Mouse (Mus musculus) T-cell, adult 2 months (primary cell): ENCODE results near the gene Yipf3.

Experiments used
- DNase-seq: peaks from one replicate; pipeline ENCODE4 v3.0.0; 2022; ENCODE audit warnings: low spot score

Gene Yipf3

DNA sequence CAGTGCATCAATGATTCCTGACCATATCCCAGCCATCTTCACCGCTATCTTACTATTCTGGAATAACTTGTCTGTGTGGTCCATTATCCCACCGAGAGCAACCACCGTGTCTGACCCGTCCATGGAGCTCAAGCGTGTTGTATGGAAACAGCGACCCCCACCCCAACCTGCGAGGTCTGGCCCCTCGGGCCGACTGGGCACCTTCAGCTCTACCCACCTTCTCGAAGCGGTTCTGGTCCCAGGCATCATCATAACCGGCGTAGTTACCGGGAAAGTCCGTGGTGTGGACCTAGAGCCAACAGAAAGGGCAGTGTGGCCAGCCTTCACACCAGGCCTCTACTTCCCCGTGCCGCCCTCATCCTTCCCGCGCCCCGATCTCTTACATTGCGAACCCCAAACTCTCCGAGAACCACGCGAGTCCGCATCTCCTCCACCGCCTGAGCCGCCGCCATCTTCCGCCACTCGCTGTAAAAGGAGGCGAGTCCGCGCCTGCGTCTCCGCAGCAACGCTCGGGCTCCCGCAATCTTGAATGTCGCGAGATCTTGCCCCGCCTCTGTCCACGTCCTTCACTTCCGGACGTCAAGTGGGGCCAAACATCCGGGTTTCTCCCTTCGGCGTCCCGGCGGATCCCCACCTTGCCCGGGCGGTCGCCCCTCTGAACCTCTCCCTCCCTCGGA lies at the start of gene Yipf3, which contains the start of gene Polr1c:
Yipf3 (plus strand) TSS at position 569 of the 677 bp plus-strand sequence.
Polr1c (minus strand) TSS at position 543 of the 677 bp plus-strand sequence.
- DNase-seq, result peak; percentile 94

DNA sequence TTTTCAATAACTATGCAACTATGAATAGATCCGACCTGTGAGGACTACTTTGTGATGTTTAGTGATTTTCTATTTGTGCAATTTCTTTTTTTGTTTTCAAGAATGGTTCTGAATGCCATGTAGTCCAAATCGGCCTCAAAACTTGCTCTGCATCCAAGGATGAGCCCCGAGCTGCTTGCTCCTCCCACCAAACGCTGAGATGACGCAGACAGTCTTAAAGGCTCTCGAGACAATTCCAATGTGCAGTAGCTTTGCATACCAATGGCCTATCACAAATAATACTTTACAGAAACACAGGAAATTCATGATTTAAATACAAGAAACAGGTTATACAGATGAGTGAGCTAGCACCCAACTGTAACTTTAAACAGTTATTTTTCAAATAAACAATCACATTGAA lies 46.7 kb upstream of the Yipf3 start:
- no peak for DNase-seq

DNA sequence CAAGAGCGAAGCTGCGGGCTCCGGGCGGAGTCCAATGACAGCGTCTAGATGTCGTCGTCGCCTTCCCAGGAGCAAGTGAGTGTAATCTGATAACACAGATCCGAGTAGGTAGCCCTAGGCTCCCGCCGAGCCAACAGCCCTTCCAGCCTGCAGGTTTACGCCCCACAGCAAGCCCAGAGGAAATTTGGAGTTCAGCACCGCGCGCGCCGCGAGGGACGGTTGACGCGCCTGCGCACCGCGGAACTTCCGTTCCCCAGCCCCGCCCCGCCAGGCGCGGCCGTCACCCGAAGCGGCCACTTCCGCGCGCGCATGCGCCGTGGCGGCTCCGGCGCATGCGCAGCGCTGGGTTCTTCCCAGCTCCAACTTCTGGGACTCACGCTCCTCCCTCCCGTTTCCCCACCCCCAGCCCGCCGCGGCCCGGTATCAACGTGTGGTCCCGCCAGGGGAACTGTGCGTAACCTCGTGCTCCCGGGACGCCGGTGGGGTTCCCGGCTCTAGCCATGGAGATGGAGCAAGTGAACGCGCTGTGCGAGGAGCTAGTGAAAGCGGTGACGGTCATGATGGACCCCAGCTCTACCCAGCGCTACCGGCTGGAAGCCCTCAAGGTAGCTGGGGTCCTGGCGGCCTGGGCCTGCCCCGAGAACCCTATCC lies 45.3 kb upstream of the Yipf3 start, which contains the start of the genes Polh and Xpo5:
Polh (minus strand) TSS at position 225 of the 651 bp plus-strand sequence.
Xpo5 (plus strand) TSS at position 362 of the 651 bp plus-strand sequence.
- DNase-seq, result peak; percentile 95

DNA sequence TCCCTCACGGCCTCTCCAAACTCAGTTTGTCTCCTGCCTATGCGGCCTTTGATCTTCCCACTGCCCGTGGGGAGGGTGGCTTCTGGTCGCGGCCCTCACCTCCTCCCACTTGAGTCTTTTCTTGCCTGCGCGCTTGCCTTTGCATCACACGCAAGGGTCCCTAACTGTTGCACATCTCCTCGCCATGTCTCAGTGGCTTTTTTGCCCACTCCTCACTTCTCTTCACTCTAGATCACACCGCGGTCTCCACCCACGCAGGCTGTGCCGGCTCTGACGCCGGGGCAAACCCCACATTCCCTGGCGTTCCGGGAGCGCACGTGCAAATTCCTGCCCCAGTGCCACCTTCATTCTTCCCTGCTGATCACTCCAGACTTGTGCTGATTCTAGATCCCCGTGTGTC lies 44.8 kb upstream of the Yipf3 start:
- no peak for DNase-seq

DNA sequence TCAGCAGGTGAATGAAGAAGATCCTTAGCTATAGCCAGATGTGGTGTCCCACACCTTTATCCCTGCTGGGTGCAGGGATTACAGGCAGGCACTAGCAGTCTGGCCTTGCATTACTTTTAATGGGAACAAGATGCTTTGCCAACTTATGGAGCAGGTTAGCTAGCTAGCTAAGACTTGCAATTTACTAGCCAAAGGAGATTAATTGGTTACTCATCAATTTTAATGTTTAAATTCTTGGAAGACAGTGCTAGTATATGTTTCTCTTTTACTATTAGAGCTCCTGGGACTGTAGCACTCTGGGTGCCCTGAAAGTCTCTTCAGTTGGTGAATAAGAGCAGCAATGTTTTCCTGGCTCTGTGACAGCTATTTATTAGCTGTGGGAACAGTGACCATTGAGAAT lies 41.2 kb upstream of the Yipf3 start:
- DNase-seq, result no peak

DNA sequence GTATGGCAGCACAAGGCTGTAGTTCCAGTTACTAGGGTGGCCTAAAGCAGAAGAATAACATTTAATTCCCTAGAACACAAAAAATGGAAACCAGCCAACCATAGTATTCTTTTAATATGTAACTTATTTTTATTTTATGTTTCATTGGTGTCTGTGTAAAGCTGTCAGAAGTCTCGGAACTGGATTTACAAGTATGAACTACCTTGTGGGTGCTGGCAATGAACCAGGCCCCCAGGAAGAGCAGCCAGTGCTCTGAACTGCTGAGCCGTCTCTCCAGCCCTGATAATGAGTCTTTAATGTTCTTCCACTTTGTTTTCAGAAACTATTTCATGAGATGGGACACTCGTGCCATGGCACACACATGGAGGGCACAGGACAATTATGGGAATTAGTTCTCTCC lies 37.3 kb upstream of the Yipf3 start:
- no peak for DNase-seq

DNA sequence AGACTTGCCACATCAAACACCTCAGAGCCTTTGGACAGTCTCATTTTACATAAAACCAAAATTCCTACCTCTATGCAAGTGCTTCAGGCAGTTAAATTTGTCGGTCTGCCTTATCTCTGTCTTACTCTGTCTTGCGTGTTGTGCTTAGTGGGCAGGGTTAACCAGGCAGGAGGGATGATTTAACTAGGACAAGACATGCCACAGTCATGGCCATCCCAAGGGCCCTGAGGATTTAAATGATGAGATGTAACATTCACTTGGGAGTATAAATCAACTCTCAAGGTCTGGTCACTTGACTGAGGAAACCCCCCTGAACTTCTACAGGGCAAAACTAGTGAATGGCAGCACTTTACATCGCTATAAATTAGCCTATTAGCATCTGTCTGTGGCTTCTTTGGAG lies 26.3 kb upstream of the Yipf3 start:
- no peak for DNase-seq

DNA sequence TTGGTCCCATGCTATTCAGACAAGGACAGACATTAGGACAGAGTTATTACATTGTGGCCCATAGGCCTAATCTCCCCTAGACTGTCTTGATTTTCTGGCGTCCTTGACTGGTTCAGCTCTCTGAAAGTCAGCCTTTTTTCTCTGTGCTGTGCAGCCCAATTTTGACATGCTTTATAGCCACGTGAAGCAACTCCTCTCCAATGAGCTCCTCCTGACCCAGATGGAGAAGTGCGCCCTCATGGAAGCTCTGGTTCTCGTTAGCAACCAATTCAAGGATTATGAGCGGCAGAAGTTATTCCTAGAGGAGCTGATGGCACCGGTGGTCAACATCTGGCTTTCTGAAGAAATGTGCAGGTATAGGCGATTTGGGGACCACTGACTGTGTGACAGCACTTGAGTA lies 20.3 kb upstream of the Yipf3 start:
- no peak for DNase-seq

DNA sequence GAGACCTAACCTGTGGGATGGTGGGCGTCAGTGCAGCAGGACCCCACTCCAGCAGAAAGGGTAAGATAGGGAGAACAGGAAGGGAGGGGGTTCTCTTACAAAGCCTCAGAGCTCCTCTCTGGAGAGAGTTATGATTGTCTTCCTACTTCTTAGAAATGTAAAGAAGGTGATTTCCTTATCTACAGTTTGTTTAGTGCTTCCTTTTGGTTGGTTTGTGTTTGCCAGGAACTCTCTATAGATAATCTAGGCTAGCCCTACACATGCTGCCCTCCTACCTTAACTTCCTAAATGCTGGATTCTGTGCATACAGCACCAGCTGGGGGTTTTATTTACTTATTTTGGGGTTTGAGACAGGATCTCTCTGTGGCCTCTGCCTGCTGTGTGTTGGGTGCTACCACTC lies 11.8 kb upstream of the Yipf3 start:
- DNase-seq, result no peak

DNA sequence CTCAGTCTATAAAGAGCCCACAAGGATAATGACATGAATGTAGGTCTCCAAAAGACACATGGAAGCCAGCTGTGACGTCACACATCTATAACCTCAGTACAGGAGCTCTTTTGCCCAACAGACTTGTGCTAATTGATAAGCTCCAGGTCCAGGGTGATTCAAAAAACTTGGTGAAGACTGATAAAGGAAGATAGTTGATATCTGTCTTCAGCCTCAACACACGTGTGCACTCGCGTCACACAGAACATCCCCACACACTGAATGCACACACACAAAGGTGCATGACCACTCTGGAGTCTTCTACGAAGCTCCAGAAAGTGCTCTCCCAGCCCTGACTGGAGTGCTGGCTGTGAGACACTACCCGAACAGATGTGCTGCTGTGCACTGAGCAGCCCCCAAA lies 10.8 kb upstream of the Yipf3 start:
- DNase-seq, result no peak

DNA sequence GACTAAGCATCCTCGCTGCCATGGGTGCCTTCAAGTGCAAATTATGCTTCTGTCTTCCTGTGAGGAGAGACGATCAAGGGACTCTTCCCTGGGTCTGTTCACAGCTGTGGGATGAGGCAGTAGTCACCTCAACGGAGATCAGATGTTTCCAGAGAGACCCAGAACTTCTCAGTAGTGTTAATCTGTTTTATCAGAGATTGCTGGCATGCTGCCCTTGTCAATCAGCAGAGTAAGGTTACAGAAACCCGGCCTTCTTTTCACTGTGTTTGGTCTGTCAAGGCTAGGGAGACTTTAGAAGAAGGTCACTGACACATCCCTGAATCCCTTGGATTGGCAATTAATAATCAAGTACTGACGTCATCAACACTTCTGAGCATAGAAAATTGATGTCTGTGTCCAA lies 10.4 kb upstream of the Yipf3 start:
- no peak for DNase-seq

DNA sequence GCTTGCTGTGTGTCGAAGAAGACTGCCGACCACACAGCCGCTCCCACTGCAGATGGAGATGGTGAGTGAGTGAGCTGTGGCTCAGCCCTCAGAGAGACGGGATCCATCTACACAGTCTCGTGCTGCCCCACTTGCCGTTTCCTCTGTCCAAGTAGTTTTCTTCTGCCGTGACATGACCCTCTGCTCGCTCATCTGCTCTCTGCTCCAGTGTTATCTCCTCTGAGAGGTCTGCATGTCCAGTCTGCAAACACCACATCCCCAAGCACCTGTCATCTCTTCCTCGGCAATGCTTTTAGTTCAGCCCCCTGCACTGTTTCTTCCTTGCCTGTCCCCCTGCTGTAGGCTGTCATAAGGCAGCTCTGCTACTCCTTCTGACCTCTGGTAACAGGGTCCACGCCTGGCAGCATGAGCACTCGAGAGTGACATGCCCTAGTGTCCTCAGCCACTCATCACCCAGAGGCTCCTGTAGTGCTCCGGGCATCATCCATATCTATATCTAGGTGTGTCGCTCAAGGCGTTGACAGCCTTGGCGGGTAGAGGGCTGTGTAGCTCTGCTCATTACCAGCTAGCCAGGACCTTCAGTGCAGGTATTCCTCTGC lies 8.3 kb upstream of the Yipf3 start:
- no peak for DNase-seq

DNA sequence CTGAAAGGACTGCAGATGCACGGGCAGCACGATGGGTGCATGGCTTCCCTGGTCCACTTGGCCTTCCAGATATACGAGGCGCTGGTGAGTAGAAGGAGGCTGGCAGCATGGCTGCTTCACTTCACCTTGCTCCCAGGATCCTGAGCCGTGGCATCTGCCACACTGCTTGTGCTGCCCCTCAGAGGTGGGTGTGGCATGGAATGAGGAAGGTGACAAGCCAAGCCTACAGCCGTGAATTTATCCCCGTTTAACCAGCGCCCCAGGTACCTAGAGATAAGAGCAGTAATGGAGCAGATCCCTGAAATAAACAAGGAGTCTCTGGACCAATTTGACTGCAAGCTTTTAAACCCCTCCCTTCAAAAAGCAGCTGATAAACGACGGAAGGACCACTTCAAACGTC lies 6.4 kb upstream of the Yipf3 start:
- no peak for DNase-seq

DNA sequence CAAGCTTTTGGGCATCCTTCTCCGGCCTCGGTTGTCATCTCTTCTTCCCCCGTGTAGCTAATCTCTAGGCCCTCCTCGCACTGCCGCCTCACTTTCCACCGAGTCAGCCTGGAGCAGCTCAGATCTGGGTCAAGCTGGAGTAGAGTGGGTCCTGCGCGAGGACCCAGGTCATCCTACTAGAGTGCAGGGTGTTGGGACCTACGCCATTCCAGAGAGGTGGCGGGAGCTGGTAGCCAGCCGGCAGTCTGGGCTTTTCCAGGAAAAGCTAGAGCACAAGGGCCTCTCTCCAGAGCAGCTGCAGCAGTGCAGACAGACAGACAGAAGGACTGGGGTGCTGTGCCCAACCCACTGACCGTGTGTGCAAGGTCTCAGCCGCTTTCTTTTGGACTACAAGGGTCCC lies 5.6 kb upstream of the Yipf3 start:
- DNase-seq, result no peak

DNA sequence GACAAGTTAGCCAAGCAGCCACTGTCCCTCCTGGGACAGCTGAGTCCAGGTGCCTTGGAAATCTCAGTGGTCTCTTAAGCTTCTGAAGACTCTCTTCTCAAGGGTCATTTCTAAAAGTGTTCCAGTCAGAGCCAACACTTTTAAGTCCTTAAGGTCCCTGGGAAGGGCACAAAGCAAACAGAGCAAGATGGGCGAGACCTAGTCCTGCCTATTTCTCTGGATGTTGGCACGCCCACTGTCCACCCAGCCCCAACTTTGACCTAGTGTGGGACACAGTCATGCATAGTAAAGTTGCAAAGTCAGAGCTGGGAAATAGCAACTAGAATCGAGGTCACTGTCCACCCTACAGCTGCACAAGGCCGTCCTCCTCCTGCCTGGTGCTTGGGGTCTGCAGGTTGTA lies 4.9 kb upstream of the Yipf3 start:
- DNase-seq, result no peak

DNA sequence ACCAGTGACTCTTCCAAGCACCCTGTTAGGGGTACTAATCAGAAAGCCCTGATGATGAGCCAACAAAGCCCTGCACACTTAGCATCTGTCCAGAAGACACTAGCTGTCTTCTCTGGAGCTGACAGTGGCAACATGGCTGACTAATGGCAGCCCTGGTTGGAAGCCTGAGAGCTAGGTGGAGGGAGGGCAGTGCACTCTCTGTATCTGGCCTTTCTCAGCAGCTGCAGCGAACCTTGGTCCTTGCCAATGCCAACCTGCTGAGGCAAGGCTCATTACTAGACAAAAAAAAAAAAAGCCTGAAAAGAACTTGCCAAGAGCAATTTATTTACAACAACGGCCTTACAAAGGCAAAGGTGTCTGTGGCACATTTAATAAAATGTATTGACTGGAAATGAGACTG lies 4.3 kb upstream of the Yipf3 start:
- DNase-seq, result no peak

DNA sequence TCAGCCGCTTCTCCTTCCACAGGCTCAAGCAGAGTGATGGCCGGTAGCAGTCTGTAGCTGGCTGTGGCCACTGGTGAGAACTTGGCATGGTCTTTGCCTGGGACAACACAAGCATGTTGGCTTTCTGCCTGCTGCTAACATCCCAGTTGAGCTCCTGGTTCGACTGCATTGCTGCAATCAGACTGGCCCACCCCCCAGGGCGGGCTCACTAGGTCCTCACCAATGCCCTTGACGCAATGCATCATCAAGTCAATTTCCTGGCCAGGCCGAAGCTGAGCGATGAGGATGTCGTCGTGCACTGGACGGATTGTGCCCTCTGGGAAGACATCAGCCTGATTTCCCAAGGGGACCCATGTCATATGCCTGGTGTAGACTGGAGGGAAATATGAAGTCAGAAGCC lies 3.3 kb upstream of the Yipf3 start:
- no peak for DNase-seq

DNA sequence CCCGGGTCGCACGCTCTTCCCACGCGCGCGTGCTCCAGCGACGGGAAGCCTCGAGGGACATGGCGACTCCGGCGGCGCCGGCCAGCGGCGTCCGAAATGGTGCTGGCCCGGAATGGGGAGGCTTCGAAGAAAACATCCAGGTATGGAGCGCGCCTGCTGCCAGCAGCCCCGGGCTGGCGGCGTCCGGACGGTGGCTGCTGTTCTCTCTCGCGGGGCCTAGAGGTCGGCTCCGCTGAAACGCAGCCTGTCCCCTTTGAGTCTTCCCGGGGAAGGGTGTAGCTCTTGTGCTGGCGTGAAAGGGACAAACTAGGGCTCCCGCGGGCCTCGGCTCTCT lies 276 bp downstream of the Yipf3 start:
- no peak for DNase-seq

DNA sequence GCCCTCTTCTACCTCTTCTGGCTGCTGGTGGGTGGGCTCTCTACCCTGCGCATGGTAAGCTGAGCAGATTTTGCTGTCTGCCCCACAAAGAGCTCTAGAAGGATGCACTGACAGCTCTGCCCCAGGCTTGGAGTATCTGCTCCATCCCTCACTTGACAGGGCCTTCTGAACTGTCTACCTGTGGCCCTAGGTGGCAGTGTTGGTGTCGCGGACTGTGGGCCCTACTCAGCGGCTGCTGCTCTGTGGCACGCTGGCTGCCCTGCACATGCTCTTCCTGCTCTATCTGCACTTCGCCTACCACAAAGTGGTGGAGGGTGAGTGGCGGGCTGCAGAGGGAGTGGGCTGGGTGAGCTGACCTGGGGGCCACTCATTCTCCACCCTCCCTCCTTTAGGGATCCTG lies 3.3 kb downstream of the Yipf3 start:
- DNase-seq, result peak; percentile 36

DNA sequence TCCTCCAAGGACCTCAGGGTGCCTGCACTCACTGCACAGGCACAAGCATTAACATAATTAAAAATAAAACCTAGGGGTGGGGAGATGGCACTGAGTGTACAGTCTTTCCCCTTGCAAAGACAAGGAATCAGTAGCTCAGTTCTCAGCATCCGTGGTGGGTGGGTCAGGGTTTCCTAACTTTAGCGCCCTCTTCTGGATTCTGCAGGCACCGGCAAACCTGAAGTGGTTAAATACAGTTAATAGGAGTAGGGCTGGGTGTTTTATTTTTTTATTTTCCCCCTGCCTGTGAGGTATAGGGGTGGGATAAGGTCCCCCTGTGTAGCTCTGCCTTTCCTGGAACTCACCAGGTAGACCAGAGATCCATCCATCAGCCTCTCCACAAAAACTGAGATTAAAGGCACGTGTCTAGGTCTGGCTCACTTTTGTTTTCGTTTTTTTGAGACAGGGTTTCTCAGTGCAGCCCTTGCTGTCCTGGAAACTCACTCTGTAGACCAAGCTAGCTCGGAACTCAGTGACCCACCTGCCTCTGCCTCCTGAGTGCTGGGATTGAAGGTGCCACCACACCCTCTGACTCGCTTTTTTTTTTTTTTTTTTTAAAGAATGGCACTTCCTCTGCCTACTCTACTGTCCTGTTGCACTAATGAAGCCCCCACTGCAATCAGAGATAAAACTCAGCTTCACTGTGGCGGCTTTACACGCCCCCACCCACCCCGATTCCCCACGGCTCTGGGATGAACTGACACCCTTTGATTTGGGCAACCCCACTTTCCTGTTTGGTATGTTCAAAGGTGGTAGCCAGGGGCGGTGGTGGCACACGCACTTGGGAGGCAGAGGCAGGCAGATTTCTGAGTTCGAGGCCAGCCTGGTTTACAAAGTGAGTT lies 4.9 kb downstream of the Yipf3 start:
- peak; percentile 56 for DNase-seq

DNA sequence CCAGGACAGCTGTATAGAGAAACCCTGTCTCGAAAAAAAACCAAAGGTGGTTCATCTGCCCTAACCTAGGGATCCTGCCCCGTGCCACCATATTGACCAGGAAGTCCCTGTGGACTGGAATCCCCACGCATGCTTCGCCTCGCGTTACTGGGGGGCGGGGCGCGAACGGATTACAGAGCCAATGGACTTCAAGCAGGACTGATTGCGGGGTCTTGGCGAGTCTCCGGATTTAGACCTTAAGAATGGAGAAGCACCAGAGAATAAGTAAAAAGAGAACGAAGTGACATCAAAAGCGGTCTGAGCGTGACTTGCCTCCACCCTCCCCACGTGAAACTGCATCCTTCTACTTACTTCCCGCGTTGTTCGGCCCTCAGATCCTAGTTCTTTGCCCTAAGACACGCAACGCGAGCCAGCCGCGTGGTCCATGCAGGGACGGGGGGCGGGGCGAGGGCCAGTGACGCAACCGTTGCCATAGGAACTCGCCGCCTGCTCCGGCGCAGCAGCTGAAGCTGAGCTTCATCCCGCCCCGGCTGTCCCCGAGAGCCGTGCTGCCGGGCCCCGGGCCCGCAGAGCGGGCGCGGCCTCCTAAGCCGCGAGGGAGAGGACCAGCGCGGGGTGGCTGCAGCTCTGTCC lies 5.7 kb downstream of the Yipf3 start, which contains the start of gene Lrrc73:
Lrrc73 (plus strand) TSS at position 80 of the 633 bp plus-strand sequence.
- DNase-seq, result peak; percentile 91

DNA sequence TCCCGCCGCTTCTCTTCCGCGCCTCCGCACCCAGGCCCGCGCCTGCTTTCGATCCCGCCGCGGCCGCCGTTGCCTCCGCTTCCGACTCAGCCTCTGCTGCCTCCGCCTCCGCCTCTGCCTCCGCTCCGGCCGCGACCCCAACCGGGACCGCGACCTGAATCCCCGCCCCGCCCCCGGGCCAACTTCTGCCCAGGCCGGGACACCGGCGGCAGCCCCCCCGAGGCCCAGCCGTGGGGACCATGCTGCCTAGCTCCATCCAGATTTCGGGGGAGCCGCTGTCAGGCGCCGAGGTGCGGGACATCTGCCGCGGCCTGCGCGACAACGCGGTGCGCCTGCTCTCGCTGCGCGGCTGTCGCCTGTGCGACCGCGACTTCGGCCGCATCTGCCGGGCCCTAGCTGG lies 6.2 kb downstream of the Yipf3 start:
- no peak for DNase-seq
